Mouse (Mus musculus) frontal cortex, postnatal 10 days (tissue): ENCODE data around the gene Pop5.

Experiments
- DNase-seq, 2 experiments: peaks; one replicate each; pipeline ENCODE4 v3.0.0; 2022; ENCODE audit warnings: low spot score in 2 of 2, mixed read lengths in 1 of 2

Pop5 gene

GRCm38 (mm10) chr5:115214864-115215263 lies 20.8 kb upstream of the Pop5 start:
- peak in 1 of 2 experiments; percentile 48 for DNase-seq

GRCm38 (mm10) chr5:115215273-115216185 lies 20.1 kb upstream of the Pop5 start:
- DNase-seq = no peak

- DNase-seq = no peak
Measured at GRCm38 (mm10) chr5:115217998-115218397, 17.6 kb upstream of the Pop5 start.

- no peak for DNase-seq
Measured at GRCm38 (mm10) chr5:115220931-115221640, 14.6 kb upstream of the Pop5 start.

- DNase-seq = no peak
Measured at GRCm38 (mm10) chr5:115222485-115222884, 13.2 kb upstream of the Pop5 start.

GRCm38 (mm10) chr5:115230830-115231551 lies 4.6 kb upstream of the Pop5 start:
- DNase-seq = peak; percentile 49 to 67

- no peak for DNase-seq
Measured at GRCm38 (mm10) chr5:115231552-115232120, 4.0 kb upstream of the Pop5 start.

- DNase-seq = no peak
Measured at GRCm38 (mm10) chr5:115232516-115232915, 3.1 kb upstream of the Pop5 start.

GRCm38 (mm10) chr5:115233031-115233780 lies 2.4 kb upstream of the Pop5 start:
- DNase-seq = no peak

- DNase-seq = no peak
Measured at GRCm38 (mm10) chr5:115234519-115234918, 1.1 kb upstream of the Pop5 start.

- DNase-seq = peak; percentile 71 to 76
Measured at GRCm38 (mm10) chr5:115235323-115235771, 289 bp upstream of the Pop5 start.

GRCm38 (mm10) chr5:115237803-115238728 lies 2.4 kb downstream of the Pop5 start:
- DNase-seq = peak; percentile 71 to 88

- no peak for DNase-seq
Measured at GRCm38 (mm10) chr5:115238729-115239195, 3.1 kb downstream of the Pop5 start.

GRCm38 (mm10) chr5:115240191-115240590 lies 4.6 kb downstream of the Pop5 start:
- DNase-seq = no peak

- no peak for DNase-seq
Measured at GRCm38 (mm10) chr5:115255472-115255871, 19.8 kb downstream of the Pop5 start.

- DNase-seq = no peak
Measured at GRCm38 (mm10) chr5:115256909-115257546, 21.4 kb downstream of the Pop5 start.

- no peak for DNase-seq
Measured at GRCm38 (mm10) chr5:115260356-115260755, 24.7 kb downstream of the Pop5 start.

GRCm38 (mm10) chr5:115261141-115261540 lies 25.5 kb downstream of the Pop5 start:
- DNase-seq = no peak

GRCm38 (mm10) chr5:115261880-115262279 lies 26.2 kb downstream of the Pop5 start:
- no peak for DNase-seq
